Mouse (Mus musculus) kidney, adult 8-10 months (tissue): ENCODE data around the gene Ube2z.
"Not testable (repeated sequence)": the region's sequence is repeated elsewhere in the genome, so short reads cannot be mapped to it uniquely, and the experiment has no call there.

Experiments used
- DNase-seq, 2 experiments: peaks; one replicate each; pipeline ENCODE4 v3.0.0; 2022

Ube2z gene

GRCm38 (mm10) chr11:96065215-96065911 lies at the start of gene Ube2z:
Ube2z (minus strand) TSS chr11:96065388.
- peak; percentile 96 to 97 for DNase-seq

- no peak for DNase-seq
These were observed 48.9 kb upstream of the Ube2z start for GRCm38 (mm10) chr11:96114077-96114476.

- no peak for DNase-seq
These were observed 46.6 kb upstream of the Ube2z start, which contains the start of gene Calcoco2 for GRCm38 (mm10) chr11:96111751-96112150. Calcoco2 (minus strand) TSS chr11:96111964.

- DNase-seq: not testable (repeated sequence)
These were observed 45.8 kb upstream of the Ube2z start for GRCm38 (mm10) chr11:96110950-96111349.

- no peak for DNase-seq
These were observed 43.2 kb upstream of the Ube2z start for GRCm38 (mm10) chr11:96108376-96108775.

GRCm38 (mm10) chr11:96093361-96093760 lies 28.2 kb upstream of the Ube2z start:
- peak in 1 of 2 experiments; percentile 54 for DNase-seq

GRCm38 (mm10) chr11:96092674-96093291 lies 27.6 kb upstream of the Ube2z start:
- no peak for DNase-seq

- DNase-seq: peak in 1 of 2 experiments; percentile 29
These were observed 25.9 kb upstream of the Ube2z start for GRCm38 (mm10) chr11:96091073-96091472.

- no peak for DNase-seq
These were observed 22.8 kb upstream of the Ube2z start for GRCm38 (mm10) chr11:96087981-96088380.

- no peak for DNase-seq
These were observed 17.5 kb upstream of the Ube2z start for GRCm38 (mm10) chr11:96082682-96083081.

GRCm38 (mm10) chr11:96080736-96081135 lies 15.5 kb upstream of the Ube2z start:
- DNase-seq: no peak

GRCm38 (mm10) chr11:96076221-96077105 lies 11.3 kb upstream of the Ube2z start:
- no peak for DNase-seq

- DNase-seq: peak; percentile 99 to 100
These were observed 10.5 kb upstream of the Ube2z start, which contains the start of gene Atp5g1 for GRCm38 (mm10) chr11:96075509-96076220. Atp5g1 (minus strand) TSS chr11:96075670.

GRCm38 (mm10) chr11:96075177-96075508 lies 10.0 kb upstream of the Ube2z start:
- no peak for DNase-seq

GRCm38 (mm10) chr11:96074351-96075176 lies 9.4 kb upstream of the Ube2z start:
- DNase-seq: peak in 1 of 2 experiments; percentile 29

- peak in 1 of 2 experiments; percentile 36 for DNase-seq
These were observed 8.3 kb upstream of the Ube2z start for GRCm38 (mm10) chr11:96073295-96073993.

- DNase-seq: no peak
These were observed 5.8 kb upstream of the Ube2z start for GRCm38 (mm10) chr11:96071013-96071412.

- DNase-seq: peak in 1 of 2 experiments; percentile 41
These were observed 5.2 kb upstream of the Ube2z start for GRCm38 (mm10) chr11:96070353-96070752.

GRCm38 (mm10) chr11:96068231-96068630 lies 3.0 kb upstream of the Ube2z start:
- no peak for DNase-seq

- DNase-seq: no peak
These were observed 520 bp downstream of the Ube2z start for GRCm38 (mm10) chr11:96064521-96065214.
